Comparison of ENCODE assay signal across 22 mouse cellular contexts in the genomic region with DNA sequence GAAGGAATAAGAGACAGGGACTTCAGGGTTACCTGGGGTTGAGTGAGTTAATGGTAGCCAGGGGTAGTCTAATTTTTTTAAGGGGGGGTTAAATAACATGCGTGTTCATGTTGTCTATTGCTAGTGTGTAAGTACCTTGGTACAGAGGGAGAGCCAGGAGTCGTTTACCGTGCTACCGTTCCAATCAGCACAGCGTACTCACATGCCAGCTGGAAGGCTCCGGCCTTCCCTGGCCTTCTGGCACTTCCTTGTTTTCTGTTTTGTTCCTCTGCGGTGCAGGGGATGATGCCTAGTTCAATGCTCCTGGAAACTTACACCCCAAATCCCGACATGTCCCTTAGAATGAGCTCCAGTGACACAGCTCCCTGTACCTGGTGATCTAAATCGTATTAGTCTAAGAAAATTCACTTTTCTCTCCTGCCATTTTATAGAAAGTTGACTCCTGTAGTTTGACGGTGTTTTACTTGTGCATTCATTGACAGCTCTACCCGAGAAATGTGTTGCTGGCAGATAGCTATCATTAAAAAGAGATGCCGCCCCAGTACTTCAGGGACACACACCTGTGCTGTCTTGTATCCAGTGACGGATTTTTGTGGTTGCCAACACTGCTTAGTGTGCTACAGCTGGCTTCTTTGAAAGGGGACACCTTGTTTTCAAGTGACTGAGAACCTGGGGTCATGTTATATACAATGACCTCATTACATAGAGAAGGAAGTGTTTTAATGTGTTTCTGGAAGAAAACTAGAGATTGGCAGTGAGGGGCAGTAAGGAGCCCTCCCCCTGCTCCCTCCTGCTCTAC.
DNase-seq lines count a peak whose midpoint lies in the region; ATAC-seq lines count a peak whose summit lies in the region.
"Had no signal": no experiment of that assay in that cellular context is flagged by ENCODE, and none has a peak within 500 bp of the region (broad histone marks: within the 10 kb centered on the region; RNA-seq: fewer than 3 reads in every experiment).

No protein-coding gene starts in this region.

- intact Hi-C loops in left cerebral cortex, postnatal 4 days (cut with DNase I) = loop anchor here (10.0 kb wide), 1 partner anchor 467 kb away; no protein-coding TSS in a partner anchor

- no peak for ATAC-seq in kidney, embryonic 16.5 days (ENCODE audit: low FRiP score, low TSS enrichment)
- ATAC-seq in midbrain, embryonic 14.5 days (ENCODE audit: low FRiP score, low TSS enrichment) = no peak
- ATAC-seq: hindbrain, postnatal 0 days had no signal

- H3K4me2 ChIP-seq in kidney, embryonic 16.5 days (replicated peaks; ENCODE audit: low read depth, low read length) = no peak overlapping the region
- no peak overlapping the region for H3K4me2 ChIP-seq in midbrain, embryonic 14.5 days (ENCODE audit: low read length)
- H3K4me2 ChIP-seq: limb, embryonic 15.5 days; lung, embryonic 15.5 days had no signal

- H3K9ac ChIP-seq in kidney, embryonic 16.5 days (replicated peaks; ENCODE audit: low read length) = no peak overlapping the region
- H3K9ac ChIP-seq in midbrain, embryonic 14.5 days (replicated peaks; ENCODE audit: low read length) = no peak overlapping the region
- H3K9ac ChIP-seq: limb, embryonic 15.5 days; lung, embryonic 15.5 days had no signal

- WGBS in kidney, embryonic 16.5 days = 59% methylated on average over 13 of the region's 13 CpGs
- WGBS in limb, embryonic 10.5 days = 79% methylated on average over 13 of the region's 13 CpGs
- 92% methylated on average over 13 of the region's 13 CpGs for WGBS in midbrain, embryonic 14.5 days

- H3K36me3 ChIP-seq in kidney, embryonic 16.5 days (ENCODE audit: insufficient read depth, low read length) = peaks cover 5% of the 10 kb centered on the region; the same call in 1 of the 2 replicates
- H3K36me3 ChIP-seq in limb, embryonic 10.5 days = peaks cover 7% of the 10 kb centered on the region; the same call in 1 of the 2 replicates
- no peaks in the 10 kb centered on the region for H3K36me3 ChIP-seq in midbrain, embryonic 14.5 days (ENCODE audit: control insufficient read depth, insufficient read depth, low read length)
- H3K36me3 ChIP-seq: lung, embryonic 15.5 days had no signal

- H3K27ac ChIP-seq in kidney, embryonic 16.5 days (ENCODE audit: low read length) = peak overlapping the region; percentile 26; the same call in 1 of the 2 replicates
- peak overlapping the region; percentile 14; the same call in 1 of the 2 replicates for H3K27ac ChIP-seq in limb, embryonic 10.5 days
- H3K27ac ChIP-seq in midbrain, embryonic 14.5 days (replicated peaks; ENCODE audit: low read depth, low read length) = no peak overlapping the region
- H3K27ac ChIP-seq: forebrain, embryonic 10.5 days; heart, embryonic 10.5 days; hindbrain, embryonic 10.5 days; hindbrain, postnatal 0 days; layer of hippocampus, adult 2 months; limb, embryonic 15.5 days; lung, embryonic 15.5 days had no signal

- peaks cover 17% of the 10 kb centered on the region for H3K4me1 ChIP-seq in kidney, embryonic 16.5 days (ENCODE audit: insufficient read depth, low read length)
- H3K4me1 ChIP-seq in limb, embryonic 10.5 days = peaks cover 17% of the 10 kb centered on the region
- H3K4me1 ChIP-seq in midbrain, embryonic 14.5 days (ENCODE audit: control insufficient read depth, insufficient read depth, low read length) = no peaks in the 10 kb centered on the region
- H3K4me1 ChIP-seq: forebrain, embryonic 10.5 days; limb, embryonic 15.5 days had no signal

- no peak overlapping the region for H3K4me3 ChIP-seq in kidney, embryonic 16.5 days (ENCODE audit: low read length)
- H3K4me3 ChIP-seq in limb, embryonic 10.5 days = no peak overlapping the region
- no peak overlapping the region for H3K4me3 ChIP-seq in midbrain, embryonic 14.5 days (replicated peaks; ENCODE audit: low read depth, low read length)
- H3K4me3 ChIP-seq: forebrain, embryonic 10.5 days; heart, embryonic 10.5 days; hindbrain, embryonic 10.5 days; layer of hippocampus, adult 2 months; limb, embryonic 15.5 days; lung, embryonic 15.5 days had no signal

- H3K9me3 ChIP-seq in kidney, embryonic 16.5 days (ENCODE audit: low read length) = no peaks in the 10 kb centered on the region
- no peaks in the 10 kb centered on the region for H3K9me3 ChIP-seq in limb, embryonic 10.5 days (replicated peaks)
- H3K9me3 ChIP-seq in midbrain, embryonic 14.5 days (ENCODE audit: control insufficient read depth, low read length) = no peaks in the 10 kb centered on the region
- H3K9me3 ChIP-seq: forebrain, embryonic 10.5 days; heart, embryonic 10.5 days; hindbrain, embryonic 10.5 days; limb, embryonic 15.5 days; lung, embryonic 15.5 days had no signal

- H3K27me3 ChIP-seq in kidney, embryonic 16.5 days (ENCODE audit: insufficient read depth, low read length) = no peaks in the 10 kb centered on the region
- H3K27me3 ChIP-seq in limb, embryonic 10.5 days (ENCODE audit: low read depth, poor library complexity, severe bottlenecking) = no peaks in the 10 kb centered on the region
- no peaks in the 10 kb centered on the region for H3K27me3 ChIP-seq in midbrain, embryonic 14.5 days (ENCODE audit: control insufficient read depth, insufficient read depth, low read length)
- H3K27me3 ChIP-seq: limb, embryonic 15.5 days; lung, embryonic 15.5 days had no signal

- no peak for DNase-seq in kidney, postnatal 4 days
- peak; percentile 40 for DNase-seq in forelimb bud, embryonic 11.5 days (ENCODE audit: low read depth, low spot score)
- no peak for DNase-seq in limb, embryonic 10.5 days (ENCODE audit: low spot score)
- peak; percentile 88 for DNase-seq in thymus, postnatal 0 days (ENCODE audit: low spot score)
- no peak for DNase-seq in urinary bladder, adult 18-20 months (ENCODE audit: low spot score in 2 of 2)
- DNase-seq in left cerebral cortex, postnatal 4 days = no peak
- no peak for DNase-seq in midbrain, embryonic 14.5 days
- DNase-seq: cerebellum, adult 11 months; embryo, embryonic 11 days; gastrocnemius, postnatal 14 days; kidney, postnatal 10 days; layer of hippocampus, postnatal 36 days; retina, postnatal 1 day; right cerebral cortex, postnatal 4 days had no signal

Comparison
In these comparisons a context has a peak if more than half of its experiments do, and no peak if none do; other contexts are left out.
1. DNase-seq: peak in forelimb bud, embryonic 11.5 days (single experiment) and thymus, postnatal 0 days (single experiment); none in kidney, postnatal 4 days (0 of 2), limb, embryonic 10.5 days (single experiment), urinary bladder, adult 18-20 months (0 of 2), left cerebral cortex, postnatal 4 days (single experiment) and midbrain, embryonic 14.5 days (single experiment).